Mouse (Mus musculus) adrenal gland, adult 8-10 months (tissue): ENCODE results near the gene Aqp9. TPM values are rescaled to one million over a fixed set of nuclear protein-coding genes. Genes with fewer than 3 reads are reported as not detected.
A peak's percentile ranks its signal among the peaks of the same experiment; 100 is the strongest.
"Not testable (repeated sequence)": the region's sequence is repeated elsewhere in the genome, so short reads cannot be mapped to it uniquely, and the experiment has no call there.

ENCODE experiments used
- DNase-seq: peaks from one replicate; pipeline ENCODE4 v3.0.0; 2022
- total RNA-seq, 4 experiments: library from RNA; stranded (reverse); gene quantifications; 2 replicates each; pipeline ENCODE4 v1.2.4; 2022

Gene Aqp9
- total RNA-seq, 4 experiments from 2014 or later: 0.35 to 1.2 (median 0.74) TPM; not detected in 1

DNA sequence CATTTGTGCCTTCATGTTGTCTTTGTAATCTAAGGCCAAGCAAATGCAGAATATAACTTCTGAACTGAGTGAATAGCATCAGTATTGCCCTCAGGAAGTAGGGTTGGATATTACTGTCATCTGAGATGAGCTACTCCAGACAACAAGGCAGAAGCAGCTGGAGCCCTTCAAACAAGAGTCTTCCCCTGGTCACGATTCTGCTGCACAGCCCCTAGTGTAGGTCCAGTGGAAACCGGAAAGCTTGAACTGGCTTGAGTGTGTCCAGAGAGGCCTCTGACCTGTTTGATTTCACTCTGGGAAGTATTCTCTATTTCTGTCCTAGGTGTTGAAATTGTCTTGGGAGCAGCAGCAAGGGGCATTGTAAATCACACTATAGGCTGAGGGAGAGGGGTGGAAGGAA, 29.5 kb downstream of the Aqp9 start:
- DNase-seq: no peak

DNA sequence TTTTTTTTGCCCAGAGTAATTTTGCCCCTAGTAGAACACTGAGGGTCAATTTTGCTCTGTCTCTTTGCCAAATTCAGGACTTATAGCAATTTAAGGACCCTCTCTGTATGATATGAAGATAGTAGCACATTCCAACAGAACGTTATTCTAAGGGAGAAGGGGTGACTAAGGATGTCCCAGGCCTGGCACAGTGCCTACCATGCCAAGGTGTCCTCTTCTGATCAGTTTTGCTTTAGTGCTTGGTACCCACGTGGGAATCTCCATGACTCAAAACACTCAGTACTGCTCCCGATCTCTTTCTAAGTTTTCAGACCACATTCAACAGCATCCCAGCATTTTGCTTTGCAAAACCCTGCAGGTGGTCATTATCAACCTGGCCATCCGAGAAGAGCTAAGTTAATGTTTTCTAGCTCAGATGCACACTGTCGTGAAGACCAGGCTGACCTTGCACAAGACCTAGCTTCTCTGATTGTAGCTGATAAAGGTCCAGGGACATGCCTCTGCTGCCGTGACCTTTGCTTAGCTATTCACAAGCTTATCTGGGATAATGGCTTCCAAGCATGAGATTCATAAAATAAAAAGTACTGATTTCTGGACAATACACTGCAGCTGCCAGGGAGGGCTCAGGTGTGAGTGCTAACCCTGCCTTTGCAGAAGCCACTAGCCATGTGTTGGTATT, 31.1 kb downstream of the Aqp9 start:
- peak; percentile 14 for DNase-seq

DNA sequence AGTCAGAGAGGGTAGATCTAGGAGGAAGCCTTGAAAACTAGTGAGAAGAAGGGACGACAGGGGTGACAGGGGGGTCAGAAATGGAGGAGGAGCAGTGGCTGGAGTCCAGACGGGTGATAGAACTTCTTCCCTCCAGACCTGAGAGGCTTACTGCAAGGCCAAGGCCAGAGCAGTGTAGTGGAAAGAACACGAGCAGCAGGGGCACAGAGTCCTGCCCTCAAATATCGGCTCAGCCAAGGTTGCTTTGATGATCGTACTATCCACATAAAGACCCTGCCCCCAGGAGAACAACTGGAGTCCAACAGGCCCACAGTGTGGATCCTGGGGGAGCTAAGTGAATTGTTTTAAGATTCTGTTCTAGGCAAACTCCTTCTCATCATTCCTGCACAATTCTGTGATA, 33.4 kb downstream of the Aqp9 start:
- DNase-seq: no peak

DNA sequence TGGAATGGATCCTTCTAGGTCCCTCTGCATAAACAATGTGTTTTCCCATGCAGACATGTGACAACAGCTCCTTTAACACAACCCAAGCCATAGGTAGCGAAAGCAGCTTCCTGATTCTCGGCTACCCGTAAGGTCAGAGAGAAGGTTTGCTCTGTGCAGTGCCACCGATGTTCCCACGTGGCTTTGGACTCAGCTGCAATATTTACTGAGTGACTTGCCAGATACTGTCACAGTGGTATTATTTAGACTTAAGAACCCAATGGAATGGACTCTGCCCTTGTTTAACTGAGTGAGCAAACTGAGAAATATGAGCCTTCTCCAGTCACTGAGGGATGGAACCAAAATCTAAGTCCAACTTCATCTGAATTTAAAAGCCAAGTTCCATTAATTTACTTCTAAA, 35.3 kb downstream of the Aqp9 start:
- no peak for DNase-seq

DNA sequence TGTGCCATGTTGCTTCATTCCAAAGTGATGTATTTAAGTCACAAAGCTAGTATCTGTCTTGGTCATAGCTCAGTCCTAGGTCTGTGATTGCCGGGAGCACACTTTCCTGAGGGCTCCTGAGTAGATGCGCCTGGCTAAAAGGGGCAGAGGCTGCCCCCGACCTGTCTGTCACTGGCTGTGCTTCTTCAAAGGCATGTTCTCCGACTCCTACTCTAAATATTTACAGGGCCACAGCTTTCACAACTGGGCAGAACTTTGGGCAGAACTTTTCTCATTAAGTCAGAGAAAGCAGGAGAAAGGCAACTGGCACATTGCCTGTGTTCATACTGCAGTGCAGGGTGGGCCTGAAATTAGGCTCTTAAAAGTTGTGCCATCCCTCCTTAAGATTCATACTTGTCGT, 36.7 kb downstream of the Aqp9 start:
- DNase-seq: no peak

DNA sequence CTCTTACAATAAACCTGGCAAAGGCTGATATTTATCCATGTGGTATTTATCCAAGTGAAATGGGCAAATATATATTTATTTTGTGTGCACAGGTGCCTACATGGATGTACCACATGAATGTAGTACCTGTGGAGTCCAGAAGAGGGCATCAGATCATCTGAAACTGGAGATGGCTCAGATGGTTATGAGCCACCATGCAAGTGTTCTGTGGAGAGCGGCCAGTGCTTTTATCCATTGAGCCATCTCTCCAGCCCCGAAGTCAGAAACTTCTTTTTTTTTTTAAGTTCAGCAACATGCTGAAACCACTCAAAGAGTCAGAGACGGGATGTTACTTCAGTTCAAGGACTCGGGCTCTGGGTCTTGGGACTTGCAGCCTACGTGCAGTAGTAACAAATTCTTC, 39.6 kb downstream of the Aqp9 start:
- peak; percentile 31 for DNase-seq

DNA sequence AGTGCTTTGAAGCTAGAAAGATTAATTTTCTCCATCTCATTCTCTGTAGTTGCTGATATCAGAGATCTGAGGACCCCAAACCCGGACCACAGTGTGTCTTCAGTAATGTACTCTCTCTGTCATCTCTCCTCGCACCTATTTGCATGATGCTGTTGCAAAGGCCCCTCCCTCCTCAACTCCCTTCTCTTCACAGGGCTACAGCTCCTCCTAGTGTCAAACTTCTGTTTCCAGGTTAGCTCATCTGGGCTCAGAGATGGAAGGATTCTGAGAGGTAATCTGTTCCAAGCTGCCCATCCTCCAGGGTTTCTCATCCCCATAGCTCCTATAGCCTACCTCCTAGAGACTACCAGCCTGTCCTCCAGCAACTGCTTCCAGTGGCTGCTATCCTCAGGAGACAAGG, 42.3 kb downstream of the Aqp9 start:
- DNase-seq: peak; percentile 4

DNA sequence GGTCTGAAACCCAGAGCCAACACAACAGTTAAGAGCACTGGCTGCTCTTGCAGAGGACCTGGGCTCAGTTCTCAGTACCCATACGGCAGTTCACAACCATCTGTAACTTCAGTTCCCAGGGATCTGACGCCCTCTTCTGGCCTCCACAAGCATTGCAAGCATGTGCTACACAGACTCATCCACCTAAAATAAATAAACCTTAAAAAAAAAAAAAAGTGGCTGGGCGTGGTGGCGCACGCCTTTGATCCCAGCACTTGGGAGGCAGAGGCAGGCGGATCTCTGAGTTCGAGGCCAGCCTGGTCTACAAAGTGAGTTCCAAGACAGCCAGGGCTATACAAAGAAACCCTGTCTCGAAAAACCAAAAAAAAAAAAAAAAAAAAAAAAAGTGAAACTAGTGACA, 45.4 kb downstream of the Aqp9 start:
- not testable (repeated sequence) for DNase-seq

DNA sequence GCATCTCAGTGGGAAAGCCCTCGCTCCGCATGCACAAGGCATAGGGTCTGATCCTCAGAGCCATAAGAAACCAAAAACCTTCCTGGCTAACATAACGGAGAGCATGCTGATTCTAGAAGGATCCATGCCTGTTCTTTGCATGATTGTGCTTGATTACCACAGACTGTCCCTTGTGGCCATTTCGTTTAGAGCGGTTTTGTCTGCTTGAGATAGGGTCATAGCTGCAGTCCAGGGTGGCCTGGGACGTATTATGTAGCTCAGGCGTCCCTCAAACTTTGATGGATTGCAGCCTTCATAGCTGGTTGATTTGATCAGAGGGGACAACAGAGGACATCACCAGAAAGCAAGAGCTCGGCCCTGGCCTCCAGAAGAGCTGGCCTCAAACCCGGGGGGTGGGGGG, 47.6 kb downstream of the Aqp9 start:
- no peak for DNase-seq

DNA sequence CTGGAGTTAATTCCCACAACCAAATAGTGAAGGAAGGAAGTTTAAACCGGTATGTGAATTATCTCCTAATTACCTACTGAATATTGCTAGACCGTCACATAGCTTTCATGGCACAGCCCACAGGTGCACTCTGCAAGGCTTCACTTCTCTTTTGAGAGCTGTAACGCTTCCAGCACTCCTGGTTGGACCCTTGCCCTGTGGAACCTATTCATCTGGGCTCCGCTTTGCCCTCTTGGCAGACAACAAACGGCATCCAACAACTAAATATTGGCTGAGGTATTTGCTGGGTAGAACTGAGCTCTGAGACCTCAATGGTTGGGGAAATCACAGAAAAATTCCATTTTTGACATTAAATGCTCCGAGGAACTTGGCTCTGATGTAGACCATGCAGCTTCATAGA, 55.3 kb downstream of the Aqp9 start:
- no peak for DNase-seq

DNA sequence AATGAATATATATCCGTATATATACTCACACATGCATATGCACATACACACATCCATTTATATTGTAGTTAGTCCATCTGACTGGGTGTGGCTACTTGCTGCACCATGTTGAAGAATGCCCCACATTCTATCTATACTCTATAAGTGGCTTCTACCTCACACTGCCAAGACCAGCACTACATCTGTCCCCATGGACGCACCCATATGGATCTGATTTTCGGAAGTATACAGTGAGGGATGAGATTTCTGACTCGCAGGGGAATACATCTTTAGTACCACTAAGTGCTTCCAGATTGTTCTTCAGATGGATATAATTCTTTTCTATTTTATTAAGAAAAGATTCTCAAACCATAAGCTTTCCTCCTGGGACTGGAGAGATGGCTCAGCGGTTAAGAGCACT, 65.0 kb downstream of the Aqp9 start:
- no peak for DNase-seq

DNA sequence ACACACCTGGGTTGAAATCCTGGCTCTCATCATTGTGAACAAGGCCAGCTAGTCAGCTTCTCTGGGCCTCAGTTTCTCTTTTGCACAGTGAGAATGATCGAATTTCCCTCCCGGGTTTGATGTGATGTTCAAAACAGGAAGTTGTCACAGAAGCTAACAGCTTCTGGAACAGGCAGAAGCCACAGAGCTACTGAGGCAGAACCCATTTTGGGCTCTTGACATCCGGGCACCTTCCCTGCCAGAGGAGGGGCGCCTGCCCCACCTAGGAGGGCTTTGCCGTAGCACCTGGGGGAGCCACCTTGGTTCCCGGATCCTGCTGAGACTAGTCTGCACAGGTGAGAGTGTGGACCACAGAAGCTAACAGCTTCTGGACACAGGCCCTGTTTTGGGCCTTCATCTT, 74.4 kb downstream of the Aqp9 start:
- DNase-seq: no peak

DNA sequence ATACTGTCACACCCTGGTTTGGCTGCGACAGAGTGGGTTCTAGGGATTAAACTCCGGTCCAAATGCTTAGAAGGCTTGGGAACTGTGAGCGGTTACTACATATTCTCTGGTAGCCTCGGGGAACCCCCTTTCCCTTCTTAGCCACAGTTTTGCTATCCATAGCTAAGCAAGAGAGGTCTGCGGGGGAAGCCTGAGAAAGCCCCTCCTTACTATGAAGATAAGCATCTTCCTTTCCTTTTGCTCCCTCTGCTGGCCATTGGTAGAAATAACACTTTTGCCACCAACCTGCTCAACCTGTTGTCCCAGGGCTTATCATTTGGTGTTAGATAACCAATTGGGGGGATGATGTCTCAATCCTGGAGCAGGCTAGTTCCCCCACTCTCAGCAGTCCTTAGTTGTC, 76.4 kb downstream of the Aqp9 start:
- DNase-seq: no peak

DNA sequence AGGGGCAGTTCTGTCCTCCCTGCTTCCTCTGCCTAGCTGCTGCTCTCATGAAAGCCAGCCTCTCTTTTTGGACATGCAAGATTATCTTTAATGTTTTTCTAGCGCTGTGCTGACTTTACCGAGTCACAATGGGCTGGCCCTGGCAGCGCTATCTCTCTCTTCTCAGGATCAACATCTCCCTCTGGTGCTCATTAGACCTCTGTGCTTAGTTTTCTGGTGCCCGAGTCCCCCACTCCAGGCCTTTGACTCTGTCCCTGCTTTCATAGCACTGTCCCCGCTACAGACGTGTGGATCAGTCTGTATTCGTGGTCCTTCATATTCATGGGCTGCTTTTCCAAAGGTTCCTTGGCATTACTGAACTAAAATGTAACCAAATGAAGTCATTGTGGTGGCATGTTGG, 89.3 kb downstream of the Aqp9 start:
- no peak for DNase-seq

DNA sequence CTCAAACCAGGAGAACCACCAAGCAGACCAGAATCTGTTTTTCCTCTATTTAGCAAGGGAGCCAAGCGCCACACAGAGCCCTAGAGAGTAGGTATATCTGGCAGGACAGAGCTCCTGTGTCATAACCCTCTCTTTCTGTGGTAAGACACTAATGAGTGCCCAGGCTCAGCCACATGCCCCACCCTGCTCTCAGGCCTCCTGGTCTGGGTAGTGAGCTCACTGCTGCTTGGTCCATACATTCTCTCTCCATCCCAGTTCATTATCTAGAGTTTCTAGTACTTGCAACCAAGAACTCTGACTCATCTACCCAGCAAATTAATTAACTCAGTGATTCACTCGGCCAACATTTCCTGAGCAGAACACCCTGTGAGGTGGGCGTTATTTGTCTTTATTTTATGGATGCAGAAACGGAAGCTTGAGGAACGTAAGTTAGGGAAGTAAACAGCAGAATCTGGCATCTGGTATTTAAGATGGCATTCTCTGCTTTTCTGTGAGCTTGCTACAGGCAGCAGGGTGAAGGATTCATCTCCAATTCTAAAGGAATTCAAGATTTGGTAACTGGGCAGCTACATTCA, 91.1 kb downstream of the Aqp9 start:
- no peak for DNase-seq

DNA sequence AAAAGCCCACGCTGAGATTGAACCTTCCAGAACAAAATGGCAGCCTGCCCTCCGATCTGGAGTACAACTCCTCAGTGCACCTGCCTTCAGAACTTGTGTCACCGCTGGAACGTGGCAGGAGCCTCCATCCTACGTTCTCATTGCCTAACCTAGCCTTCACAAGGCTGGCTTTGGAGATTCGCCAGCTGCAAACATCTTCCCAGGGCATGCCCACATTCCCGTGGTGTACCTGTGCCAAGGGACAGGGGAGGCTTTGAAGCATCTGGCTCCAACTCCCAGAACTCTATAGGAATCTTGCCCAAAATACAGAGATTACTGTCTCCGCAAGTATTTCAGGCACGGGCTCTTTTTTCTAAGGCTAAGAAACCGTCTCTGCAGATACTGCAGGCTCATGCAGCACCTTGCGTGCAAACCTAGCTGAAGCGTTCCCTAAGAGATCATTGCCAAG, 92.3 kb downstream of the Aqp9 start:
- DNase-seq: no peak

DNA sequence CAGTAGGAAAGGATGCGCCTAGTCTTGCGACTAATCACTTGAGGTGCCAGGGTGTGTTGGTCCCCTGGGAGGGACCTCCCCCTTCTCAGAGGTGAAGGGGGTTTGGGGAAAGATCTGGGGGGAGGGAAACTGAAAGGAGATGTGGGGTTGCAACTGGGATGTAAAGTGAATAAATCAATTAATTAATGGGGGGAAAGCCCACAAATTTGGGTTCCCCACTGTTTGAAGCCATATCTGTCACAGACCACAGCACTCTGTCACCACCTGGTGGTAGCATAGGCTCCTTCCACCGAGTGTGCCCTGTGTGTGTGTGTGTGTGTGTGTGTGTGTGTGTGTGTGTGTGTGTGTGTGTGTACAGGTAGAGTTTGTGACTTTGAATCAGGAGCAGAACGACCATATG, 94.7 kb downstream of the Aqp9 start:
- no peak for DNase-seq

DNA sequence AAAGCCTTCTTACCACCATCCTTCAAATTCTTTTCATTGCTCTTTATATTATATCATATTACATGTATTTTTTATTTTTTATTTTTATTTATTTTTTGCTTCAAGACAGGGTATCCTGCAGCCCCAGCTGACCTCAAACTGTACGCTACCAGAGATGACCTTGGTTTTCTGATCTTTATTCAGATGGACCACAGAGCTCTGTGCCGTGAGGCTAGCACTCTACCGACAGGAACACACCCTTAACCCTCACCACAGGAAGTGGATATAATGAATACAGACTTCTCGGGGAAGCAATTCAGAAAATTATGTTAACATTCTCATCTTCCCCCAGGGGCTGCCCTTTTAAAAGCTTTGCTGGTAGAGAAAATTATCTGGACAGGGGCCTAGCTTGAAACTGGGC, 95.4 kb downstream of the Aqp9 start:
- DNase-seq: no peak

DNA sequence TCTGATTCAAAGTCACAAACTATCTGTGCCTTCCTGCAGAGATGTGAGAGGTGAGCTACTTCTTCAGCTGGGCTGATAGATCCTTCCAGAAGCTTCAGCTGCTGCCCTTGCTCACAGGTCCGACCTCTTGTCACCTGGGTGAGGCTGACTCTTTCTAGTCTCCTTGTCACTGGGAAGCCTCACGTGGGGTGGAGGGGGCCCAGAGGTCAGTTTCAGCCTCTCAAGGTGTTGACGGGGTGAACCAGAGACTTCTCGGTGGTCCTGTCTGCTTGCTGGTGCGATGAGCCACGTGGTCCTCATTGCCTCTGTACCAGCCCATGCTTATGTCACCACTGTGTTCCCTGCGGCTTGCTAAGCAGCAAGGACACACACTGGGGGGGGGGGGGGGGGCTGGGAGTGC, 96.0 kb downstream of the Aqp9 start:
- DNase-seq: no peak

DNA sequence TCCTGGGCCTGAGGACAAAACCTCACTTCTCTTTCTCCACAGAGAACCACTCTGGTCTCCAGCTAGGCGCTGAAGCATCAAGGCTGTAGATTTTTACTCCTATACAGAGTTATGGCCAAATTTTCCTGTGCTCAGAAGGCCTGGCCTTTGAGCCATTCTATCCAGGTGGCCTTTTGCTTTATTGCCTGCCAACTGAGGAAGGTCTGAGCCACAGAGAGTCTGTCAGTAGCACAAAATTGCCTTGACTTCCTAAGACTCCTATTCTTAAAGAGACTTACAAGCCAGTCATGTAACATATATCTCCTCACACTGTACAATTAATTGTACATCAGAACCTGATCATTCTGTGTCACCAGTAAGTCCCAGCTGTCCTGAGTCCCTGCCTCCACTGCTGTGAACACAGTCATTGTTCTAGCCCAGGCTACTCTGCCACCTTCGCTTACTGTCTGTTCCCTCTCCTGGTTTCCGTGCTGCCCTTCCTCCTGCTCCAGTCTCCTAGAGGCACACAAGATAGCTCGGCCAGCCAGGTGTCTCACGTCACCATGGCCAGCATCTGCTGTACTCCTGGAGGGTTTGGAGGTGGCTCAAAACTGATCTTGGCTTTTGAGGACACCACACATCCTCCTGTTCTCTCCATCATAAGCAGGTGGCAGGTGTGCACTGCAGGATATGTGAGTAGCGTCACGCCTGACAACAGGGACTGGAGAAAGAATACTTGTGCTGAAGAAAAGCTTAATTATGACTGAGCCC, 96.7 kb downstream of the Aqp9 start:
- no peak for DNase-seq

DNA sequence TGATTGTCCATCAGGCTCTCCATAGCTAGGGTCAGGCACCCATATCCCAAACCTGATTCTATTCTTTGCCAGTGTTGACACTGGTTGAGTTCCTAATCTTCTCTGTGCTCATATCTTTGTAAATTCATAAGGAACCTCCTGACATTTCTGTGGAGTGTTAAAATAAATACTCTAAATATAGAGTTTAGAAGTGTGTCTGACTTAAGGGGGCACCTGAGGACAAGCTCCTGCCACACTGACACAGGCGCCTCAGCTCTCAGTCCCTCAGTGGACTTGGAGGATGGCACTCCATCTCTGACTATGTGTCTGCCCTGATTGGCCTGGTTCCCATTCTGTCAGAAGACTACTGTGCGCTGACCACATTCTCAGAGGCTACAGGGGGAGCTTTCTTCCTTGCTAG, 97.9 kb downstream of the Aqp9 start:
- DNase-seq: no peak

DNA sequence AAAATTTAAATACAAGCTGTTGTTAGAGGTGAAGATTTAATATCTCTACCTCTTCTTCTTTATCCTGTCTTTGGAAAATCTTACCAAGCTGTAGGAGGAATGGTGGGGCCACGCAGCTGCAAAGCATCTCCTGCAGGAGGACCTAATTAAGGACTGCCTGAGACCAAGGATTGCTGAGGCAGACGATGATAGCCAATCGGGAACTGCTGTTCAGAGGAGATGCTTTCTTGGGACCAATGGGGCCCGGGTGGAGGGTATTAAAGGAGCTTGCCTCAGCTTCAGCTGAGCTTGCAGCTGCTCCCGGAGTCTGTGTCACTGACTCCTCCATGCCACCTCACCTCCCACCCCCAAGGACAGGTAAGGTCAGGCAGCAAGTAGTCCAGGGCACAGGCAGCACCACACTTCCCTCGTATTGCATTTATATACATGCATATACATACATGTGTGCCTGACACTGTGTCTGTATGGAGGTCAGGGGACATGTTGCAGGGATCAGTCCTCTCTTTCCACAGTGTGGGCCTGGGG, 99.6 kb downstream of the Aqp9 start:
- DNase-seq: no peak

DNA sequence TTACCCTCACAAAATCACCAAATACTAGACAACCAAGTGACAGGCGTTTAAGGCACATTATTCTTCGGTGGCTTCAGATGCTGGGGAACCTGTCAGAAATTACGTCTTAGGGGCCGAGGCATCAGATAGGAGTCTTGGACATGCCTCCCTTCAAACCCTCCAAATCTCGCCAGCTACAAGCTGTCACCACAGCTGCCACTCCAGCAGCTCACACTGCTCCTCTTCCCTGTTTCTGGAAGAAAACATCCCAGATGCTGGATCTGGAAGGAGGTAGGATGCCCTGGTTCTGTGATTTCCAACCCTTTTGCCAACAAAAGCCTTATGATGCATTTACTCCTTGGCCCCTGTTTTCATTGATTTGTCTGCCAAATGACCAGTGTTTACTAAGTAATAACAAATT, 101.3 kb downstream of the Aqp9 start:
- DNase-seq: no peak

DNA sequence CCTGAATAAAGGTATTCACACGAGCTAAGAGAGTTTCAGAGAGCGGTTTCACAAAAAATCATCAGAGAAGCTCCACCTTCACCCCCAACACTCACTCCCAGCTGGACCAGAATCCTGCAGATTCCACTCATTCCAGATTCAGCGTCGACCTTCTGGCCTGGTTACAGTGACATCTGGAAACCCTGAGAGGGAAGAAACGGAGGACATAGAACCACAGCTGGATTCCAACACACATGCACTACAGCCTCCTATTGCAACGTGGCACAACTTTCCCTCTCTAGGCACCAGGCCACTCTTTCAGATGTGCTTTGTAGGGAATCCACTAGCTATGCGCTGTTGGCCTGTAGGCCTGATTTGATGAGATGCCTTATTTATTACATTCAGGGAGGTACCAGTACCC, 102.0 kb downstream of the Aqp9 start:
- no peak for DNase-seq
